Mouse (Mus musculus) liver, embryonic 14.5 days (tissue): Measurements from ENCODE around the gene Exo1.

Experiments used
- CTCF ChIP-seq: IDR thresholded peaks from 2 replicates; pipeline ENCODE4 v1.5.1; 2016; ENCODE audit warnings: antibody characterized with exemption, low read depth, control low read depth
- EP300 ChIP-seq: IDR thresholded peaks from 2 replicates; pipeline ENCODE4 v1.6.1; 2016; ENCODE audit warnings: antibody characterized with exemption, low read depth

- TF ChIP-seq CTCF (no peak), EP300 (no peak)
Observed at GRCm38 (mm10) chr1:175893726-175894125, 13.3 kb downstream of the Exo1 start.
